Mouse (Mus musculus) left cerebral cortex, adult 9 months (tissue): Measurements from ENCODE around the gene Olfr222.

Experiments used
- DNase-seq, 2 experiments: peaks; one replicate each; pipeline ENCODE4 v3.0.0; 2022; ENCODE audit warnings: low spot score in 2 of 2

Olfr222 gene

DNA sequence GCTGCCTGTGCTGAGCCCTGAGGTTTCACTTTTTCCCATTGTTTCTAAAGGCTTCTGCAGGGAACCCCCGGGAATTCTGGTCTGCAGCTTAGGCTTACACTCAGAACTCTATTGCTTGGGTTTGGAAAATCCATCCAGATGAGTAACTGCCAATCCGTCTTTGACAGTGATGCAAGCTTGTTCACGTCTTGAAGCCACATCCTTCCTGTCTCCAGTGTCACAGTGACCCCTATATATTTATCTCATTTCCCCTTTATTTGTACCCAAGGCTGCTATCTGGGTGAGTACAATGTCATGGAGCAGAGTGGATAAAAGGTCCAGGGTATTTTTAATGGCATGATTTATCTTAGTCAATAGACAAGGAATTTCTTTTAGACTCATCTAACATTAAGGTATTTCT lies 34.7 kb downstream of the Olfr222 start, which contains the start of gene Nlrp3:
TSS of gene Nlrp3 (plus strand) at position 245 of the 400 bp plus-strand sequence.
- no peak for DNase-seq

DNA sequence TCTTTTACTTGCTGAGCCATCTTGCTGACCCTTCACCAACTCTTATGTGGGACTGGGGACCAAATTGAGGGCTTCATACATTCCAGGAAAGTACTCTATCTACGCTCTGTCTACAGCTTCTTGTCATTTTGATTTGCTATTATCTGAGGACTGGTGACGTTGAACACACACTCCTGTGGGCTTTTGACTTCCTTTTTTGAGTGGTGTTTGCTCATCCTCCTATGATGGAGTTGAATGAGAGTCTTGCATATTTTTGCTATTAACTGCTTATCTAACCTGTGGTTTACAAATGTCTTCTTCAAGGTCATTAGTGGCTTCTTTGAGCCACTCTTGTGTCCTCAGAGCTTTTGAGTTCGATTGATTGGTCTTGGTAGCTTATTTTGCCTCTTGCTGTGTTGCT lies 35.9 kb downstream of the Olfr222 start:
- no peak for DNase-seq

DNA sequence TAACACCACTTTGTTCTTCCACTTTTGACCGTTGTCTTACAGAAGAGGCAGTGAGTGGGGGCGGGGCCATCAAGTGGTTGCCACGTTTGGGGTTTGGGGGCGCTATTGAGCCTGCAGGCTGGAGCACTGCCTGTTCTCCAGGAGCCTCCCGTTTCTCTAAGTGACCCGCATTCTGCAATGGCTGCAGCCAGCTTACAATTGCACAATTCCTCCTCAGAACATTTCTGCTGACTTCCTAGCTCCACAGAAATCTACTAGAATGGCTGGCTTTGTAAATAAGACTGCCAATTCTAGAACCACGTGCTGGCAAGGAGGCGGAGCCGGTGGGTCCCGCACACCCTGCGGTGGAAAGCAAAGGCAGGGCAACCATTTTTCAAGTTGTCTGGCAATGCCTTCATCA lies 37.6 kb downstream of the Olfr222 start:
- peak in 1 of 2 experiments; percentile 64 for DNase-seq

DNA sequence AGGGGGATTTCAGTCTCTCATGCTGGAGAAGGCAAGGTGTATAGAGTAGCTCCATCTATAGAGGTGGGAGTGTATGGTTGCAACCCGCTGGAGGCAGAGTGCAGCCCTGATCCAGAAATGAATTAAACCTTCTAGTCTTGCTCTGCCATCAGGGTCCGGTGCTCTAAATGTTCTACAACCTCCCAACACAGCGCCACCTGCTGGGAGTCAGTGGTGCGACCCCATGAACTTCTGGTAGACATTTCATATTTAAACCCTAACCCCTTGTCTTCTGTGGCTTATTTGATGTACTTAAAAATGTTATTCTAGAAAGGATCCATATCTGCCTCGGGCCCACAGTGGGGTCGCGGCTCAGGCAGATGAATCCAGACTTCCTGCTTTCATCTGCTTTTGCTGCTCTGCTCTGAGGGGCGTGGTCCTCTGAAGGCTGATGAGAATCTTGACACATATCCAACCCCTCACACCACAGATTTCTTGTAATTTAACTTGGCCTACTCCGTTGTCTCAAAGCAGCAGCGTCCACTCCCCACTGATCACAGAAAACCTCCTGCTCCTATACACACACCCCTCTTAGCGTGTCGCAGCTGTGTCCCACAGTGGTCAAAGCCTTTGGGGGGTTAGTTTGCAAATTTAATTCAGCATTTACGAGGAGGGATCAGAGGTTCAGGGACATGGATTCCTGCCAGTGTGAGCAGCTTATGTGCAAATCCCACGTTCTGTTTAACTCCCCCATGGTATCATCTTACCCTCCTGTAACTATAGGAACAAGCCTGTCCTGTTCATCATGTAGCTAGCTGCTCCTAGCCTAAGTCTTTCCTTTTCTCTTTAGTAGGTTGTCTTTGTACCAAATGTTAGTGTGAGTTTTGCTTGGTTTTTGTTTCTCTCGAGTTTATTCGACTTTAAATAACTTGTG lies 38.6 kb downstream of the Olfr222 start:
- DNase-seq = no peak

DNA sequence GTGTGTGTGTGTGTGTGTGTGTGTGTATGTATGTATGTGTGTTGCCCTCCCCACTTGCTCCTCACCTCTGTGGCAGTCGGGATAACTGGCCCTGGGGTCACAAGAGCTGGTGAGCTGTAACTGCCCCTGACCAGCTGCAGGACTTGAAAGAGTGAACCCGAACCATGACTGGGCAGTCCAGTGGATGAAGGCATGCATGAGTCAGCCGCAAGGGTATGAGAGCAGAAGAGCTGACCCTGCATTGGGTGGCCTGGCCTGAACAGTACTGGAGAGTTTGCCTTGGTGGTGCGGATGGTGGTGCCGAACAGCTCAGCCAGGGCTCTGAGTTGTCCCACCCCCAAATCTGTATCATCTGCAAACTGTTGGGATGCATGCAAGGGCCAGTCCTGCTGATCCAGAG lies 44.5 kb downstream of the Olfr222 start:
- DNase-seq = no peak

DNA sequence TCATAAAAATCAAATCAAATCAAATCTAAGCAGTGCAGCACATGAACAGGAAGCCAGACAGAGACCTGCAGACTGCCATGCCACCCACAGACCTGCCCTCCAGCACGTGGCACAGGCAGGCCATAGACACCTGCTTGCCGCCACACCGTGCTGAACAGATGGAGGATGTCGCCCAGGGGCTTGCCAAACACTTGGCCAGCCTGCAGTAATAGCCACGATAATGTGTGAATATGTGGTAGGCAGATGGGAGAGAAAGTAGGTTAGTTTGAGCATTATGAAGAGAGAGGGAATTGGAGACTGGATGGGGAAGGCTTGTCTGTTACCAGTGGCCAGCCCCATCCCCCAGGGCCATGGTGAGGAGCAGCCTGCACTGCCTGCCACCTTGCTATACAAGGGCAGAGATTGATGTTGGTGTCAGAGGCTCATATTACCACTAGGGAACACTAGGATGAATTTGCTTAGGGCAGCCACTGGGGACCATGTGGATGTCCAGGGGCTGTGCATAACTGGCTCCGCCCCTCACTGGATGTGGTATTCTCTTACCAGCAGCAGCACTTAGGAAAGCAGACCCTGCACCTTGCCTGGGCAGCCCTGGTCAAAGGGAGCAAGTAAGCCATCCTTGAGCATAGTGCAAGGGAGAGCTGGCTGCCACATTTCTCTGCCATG lies 45.0 kb downstream of the Olfr222 start:
- DNase-seq = peak in 1 of 2 experiments; percentile 62

DNA sequence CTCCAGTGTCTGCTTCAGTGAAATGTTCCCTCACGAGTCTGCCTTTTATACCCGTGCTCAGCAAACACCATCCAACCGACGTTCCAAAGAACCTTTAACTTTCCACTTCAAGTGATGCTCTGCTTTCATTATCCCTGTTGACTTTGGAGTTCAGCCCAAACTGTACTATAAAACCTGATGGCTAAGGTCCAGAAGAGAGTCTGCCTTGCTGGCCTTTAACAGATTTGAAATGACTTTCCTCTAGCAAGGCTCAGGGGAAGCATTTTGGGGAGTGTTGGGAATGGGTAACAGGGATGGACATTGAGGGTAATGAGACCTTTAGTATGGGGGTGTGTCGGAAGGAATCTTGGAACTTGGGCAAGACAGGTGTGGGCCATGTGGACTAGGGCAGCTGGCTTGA lies 45.8 kb downstream of the Olfr222 start:
- no peak for DNase-seq

DNA sequence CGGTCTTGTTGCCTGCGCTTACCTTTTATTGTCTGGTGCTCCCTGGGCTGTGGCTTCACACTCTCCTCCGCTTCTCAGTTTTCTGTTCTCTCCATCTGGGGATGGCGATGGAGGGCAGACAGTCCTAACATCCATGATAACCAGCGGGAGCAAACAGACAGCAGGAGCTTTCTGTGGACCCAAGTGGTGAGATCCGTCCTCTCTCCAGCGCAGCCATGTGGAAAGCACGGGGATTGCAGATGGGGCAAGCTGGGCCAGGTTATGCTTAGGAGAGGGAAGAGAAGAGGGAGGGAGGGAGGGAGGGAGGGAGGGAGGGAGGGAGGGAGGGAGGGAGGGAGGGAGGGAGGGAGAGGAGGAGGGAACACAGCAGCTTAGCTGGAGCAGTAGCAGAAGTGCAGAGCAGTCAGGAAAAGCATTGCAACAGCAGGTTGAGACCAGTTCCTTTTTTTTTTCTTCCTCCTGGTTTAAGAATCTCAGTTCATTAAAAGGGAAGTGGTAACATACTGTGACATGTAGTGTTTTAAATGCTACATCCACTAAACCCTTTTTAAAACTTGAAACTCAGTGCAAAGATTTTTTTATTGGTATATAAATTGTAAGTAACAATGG lies 49.5 kb downstream of the Olfr222 start, which contains the start of gene Zkscan17:
TSS of gene Zkscan17 (minus strand) at position 280 of the 609 bp plus-strand sequence.
- DNase-seq = no peak

DNA sequence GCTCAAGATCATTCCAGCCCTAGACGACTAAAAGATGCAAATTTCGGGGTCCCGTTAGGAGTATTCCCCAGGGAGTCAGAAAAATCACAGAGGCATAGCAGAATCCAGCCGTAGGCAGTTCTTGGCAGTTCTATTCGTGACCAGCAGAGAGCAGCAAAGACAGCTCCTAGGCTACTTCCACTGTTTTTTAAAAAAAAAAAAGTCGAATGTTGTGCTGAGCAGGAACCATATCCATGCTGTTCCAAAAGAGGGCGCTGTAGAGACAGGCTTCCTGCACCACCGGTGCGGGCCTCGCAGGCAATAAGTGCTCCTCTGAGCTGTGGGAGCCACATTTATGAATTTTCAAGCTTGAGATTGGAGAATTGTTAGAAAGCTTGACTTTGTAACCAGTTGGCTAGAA lies 50.8 kb downstream of the Olfr222 start:
- DNase-seq = peak; percentile 58 to 90

DNA sequence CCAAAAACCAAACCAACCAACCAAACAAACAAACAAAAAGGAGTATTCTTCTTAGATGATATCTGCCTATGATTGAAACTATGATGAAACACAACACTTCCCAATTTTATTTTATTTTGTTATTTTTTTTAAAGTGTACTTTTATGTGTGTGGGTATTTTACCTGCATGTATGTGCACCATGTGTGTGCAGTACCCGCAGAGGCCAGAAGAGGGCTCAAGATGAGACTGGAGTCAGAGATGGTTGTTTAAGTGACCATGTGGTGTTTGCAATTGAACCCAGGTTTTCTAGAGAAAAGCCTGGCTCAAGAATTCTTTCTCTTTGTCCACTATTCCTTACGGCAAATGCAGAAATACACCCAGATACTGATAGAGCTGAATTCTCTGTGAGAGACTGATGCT lies 51.9 kb downstream of the Olfr222 start:
- no peak for DNase-seq
